Mouse (Mus musculus) ES-Bruce4 (cell line): ENCODE data around the gene Gm572.

Experiments used
- CTCF ChIP-seq: IDR thresholded peaks from one replicate; pipeline ENCODE4 v1.8.1; 2011; ENCODE audit warnings: low read depth, low read length
- EP300 ChIP-seq: IDR thresholded peaks from 2 replicates; pipeline ENCODE4 v1.6.1; 2011; ENCODE audit warnings: low read depth, low read length; ENCODE audit not compliant: insufficient read depth
- POLR2A ChIP-seq: IDR thresholded peaks from one replicate; pipeline ENCODE4 v1.8.1; 2011; ENCODE audit warnings: low read length; ENCODE audit not compliant: insufficient read depth

GRCm38 (mm10) chr4:148644157-148644511 is 1.0 kb downstream of the Gm572 start:
- TF ChIP-seq POLR2A (no peak), EP300 (no peak), CTCF (peak; percentile 84)
